Mouse (Mus musculus) thymus, adult 2 months (tissue): ENCODE results near the gene Vcpkmt.
"Not testable (repeated sequence)": the region's sequence is repeated elsewhere in the genome, so short reads cannot be mapped to it uniquely, and the experiment has no call there.

Experiments
- CTCF ChIP-seq: fragments of 200-500 bp; IDR thresholded peaks from 2 replicates; pipeline ENCODE4 v1.5.1; 2012; ENCODE audit warnings: mild to moderate bottlenecking, control low read depth, low read length, moderate library complexity, borderline replicate concordance; ENCODE audit not compliant: control insufficient read depth, poor library complexity, insufficient read depth; ENCODE audit errors: extremely low read depth
- POLR2A ChIP-seq: fragments of 200-500 bp; IDR thresholded peaks from 2 replicates; pipeline ENCODE4 v1.6.1; 2012; ENCODE audit warnings: mild to moderate bottlenecking, low read length, control low read depth, moderate library complexity; ENCODE audit not compliant: control insufficient read depth, poor library complexity, insufficient read depth; ENCODE audit errors: extremely low read depth

GRCm38 (mm10) chr12:69618590-69618989, 35.8 kb upstream of the Vcpkmt start:
- TF ChIP-seq CTCF, POLR2A: not testable (repeated sequence)
